Mouse (Mus musculus) urinary bladder, postnatal 4 days (tissue): Measurements from ENCODE around the gene B4galt5.
"Not testable (repeated sequence)": the region's sequence is repeated elsewhere in the genome, so short reads cannot be mapped to it uniquely, and the experiment has no call there.

Experiments
- DNase-seq, 2 experiments: peaks; one replicate each; pipeline ENCODE4 v3.0.0; 2021 to 2022; ENCODE audit warnings: low spot score in 2 of 2

Gene B4galt5

DNA sequence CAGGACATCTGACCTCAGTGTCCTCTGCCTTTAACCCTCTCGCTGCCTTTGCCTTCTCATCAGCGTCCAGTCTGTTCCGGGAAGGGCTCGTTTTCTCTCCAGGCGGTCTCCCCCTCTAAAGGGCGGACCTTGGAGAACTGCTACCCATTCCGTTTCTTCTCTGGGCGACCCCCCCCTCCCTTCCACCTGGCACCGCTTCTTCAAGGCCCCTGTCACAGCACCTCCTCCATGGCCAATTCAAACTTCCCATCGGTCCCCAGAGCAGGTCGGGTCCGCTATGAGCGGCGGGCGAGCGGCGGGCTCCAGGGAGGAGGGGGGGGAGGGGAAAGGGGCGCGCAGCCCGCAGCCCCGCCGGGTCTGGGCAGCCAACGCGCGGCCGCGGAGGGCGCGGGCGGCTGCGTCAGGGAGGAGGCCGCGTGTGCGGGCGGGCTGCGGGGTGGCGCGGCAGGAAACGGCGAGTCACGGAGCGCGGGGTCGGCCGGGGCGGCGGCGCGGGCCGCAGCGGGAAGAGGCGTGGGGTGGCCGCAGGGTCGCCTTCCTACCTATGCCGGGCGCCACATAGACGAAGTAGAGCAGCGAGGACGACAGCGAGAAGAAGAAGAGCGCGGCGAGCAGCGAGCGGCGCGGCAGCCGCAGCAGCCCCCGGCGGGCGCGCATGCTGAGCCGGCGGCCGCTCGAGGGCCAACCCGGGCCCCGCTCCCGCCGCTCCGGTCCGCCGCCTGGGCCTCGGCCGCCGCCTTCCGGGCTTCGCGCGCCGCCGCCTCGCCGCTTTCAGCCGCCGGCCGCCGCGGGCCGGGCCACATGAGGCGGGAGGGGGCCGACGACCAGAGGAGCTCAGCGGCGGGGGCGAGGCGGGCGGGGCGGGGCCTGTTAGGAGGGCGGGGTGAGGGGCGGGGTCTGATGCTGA lies at the start of gene B4galt5:
TSS of gene B4galt5 (minus strand) at position 808 of the 907 bp plus-strand sequence.
- no peak for DNase-seq

DNA sequence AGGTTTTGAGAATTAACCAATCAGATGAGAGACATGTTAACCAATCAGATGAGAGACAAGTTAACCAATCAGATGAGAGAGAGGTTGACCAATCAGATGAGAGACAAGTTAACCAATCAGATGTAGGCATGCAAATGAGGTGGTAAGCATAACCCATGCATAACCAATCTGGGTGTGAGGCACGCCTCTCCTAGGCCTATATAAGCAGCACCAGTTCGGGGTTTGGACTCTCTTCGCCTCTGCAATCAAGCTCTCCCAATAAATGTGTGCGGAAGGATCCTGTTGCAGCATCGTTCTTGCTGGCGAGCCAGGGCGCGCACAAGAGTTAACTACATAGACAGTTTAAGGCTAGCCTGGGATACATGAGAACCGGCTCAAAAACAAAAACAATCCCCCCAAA lies 47.4 kb upstream of the B4galt5 start:
- not testable (repeated sequence) for DNase-seq

DNA sequence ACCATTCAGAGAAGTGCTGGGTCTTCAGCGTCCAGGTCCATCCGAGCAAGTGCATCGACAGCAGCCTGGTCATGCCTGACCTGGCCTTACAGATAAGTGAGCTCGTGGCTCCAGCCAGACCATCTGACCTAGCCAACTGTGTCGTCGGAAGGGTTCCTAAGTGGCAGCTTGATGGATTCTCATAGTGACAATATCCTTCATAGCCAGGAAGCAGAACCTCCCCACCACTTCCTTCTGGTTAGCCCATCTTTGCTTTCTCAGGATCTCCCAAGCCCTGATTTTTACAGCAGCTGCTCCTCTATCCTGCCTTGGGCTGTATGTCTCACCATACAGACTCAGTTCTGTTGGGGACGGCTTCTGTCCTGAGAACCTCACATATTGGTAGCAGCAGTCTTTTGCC lies 45.4 kb upstream of the B4galt5 start:
- no peak for DNase-seq

DNA sequence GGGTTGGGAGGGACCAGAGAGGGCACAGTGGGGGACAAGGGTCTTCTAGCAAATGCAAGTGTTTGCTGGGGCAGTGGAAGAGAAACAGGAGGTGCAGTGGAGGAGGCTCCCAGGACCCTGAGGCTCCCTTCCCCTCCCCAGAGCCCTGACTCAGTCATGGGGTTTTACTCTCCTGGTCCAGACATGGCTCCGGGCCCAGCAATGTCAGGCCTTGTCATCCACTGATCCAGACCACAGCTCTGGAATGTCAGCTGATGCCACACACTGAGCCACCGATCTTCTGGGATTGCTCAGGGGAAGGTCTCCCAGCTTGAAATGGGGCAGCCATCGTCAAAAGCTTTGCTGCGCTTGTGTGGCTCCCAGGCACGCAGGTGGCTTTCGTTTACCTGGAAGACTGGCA lies 38.0 kb upstream of the B4galt5 start:
- DNase-seq: no peak

DNA sequence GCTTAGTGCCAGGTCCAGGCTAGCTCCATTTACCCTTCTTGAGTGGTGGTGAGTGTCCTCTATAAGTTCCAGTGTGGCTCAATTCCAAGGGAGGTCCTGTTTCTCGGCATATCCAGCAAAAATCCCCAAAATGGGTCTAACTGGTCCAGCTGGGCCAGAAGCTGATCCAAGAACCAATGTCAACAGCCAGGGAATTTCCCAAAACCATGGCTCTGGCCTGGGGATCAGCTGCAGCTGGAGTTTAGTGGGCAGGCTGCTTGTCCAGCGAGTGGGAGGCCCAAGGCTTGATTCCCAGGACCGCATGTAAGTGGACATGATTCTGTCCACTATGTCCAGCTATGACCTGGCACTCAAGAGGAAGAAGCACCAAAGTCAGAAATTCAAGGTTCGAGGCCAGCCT lies 37.5 kb upstream of the B4galt5 start:
- DNase-seq: no peak

DNA sequence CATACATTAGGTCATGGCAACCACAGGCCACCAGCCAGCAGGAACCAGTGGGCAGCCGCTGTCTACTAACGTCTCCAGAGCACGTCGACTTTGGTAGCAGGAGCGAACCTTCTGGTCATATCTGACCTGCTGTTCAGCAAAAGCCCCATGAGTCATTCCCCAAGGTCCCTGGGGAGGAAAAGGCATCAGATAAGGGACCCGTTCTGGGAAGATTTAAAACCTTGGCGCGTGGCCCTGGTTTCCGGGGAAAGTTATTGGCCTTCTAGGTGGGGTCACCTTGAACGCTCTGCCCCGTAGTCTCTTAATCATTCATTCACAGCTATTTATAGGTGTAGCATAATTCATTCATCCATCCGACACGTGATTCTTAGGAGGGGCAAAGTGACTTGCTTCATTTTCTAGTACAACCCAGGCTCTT lies 34.7 kb upstream of the B4galt5 start:
- DNase-seq: no peak

DNA sequence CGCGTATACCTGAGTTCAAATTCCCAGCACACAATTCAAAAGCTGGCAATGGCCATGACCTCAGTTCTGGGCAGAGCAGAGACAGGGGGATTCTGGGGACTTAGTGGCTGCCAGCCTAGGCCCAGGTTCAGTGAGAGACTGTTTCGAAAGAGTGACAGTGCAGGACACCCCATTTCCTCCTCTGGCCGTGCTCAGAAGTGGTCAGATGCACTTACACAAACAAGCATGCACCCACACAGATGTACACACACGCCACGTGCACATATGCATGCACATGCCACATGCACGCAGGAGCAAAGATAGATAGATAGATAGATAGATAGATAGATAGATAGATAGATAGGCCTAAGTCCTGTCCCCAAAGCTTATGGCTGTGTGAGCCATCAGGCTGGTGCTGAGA lies 33.4 kb upstream of the B4galt5 start:
- no peak for DNase-seq

DNA sequence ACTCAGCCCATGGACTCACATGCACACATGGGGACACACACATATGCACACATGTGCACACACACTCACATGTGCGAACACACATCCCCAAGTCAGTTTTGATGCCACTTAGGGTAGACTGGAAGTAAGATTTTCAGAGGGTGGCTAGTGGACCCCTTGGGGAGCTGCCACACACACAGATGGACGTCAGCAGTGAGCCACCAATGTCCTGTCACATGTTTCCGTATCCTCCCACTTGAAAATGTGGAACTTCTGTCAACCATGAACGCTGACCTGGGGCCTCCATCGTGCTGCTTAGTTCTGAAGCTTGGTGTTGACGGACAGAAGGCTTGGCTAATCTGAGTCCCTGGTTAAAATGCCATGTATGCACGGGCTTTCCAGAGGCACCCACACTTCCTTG lies 32.6 kb upstream of the B4galt5 start:
- DNase-seq: no peak

DNA sequence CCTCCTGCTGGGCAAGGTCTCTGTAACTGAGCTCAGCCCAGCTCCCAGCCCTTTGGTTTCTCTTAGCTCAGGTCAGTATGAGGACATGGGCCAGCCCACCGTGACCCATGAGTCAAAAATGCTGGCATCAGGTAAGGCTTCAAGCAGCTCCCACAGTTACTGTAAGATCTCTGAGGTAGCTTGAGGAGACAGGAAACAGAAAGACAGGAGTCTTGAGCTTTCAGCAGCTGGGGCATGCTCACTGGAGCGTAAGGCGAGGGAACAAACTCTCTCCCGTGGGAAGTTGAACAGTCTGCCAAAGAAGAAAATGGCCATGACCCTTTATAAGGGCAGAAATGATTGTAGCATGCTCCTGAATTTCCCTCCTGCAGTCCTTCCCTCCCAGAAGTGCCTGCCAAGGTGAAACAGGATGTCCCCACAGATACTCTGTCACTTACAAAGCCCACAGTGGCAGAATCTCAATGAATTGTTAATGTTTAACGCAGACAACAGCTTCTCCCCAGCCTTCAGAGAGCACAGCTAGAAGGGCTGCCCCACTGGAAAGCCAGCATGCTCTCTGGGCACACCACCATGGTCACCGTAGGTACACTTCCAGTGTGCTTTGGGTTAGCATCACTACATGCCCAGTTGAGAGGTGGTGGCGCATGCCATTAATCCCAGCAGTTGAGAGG lies 31.8 kb upstream of the B4galt5 start:
- no peak for DNase-seq

DNA sequence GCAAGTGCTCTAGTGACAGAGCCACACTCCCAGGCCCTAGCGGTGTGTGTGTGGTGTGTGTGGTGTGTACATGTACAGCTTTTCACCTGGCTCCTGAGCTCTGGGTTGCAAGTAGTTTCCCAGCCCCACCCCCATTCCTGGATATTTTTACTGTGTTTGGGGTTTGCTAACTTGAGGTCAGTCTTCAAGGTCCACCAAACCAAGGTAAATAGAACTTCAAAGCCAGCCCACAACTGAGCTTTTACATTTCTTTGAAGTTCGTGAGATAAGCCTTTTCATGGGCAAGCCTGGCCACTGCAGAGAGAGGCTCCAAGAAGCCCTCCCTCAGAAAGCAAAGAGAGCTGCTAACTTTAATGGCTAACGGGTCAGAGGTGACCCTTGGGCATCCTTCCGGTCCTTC lies 30.0 kb upstream of the B4galt5 start:
- no peak for DNase-seq

DNA sequence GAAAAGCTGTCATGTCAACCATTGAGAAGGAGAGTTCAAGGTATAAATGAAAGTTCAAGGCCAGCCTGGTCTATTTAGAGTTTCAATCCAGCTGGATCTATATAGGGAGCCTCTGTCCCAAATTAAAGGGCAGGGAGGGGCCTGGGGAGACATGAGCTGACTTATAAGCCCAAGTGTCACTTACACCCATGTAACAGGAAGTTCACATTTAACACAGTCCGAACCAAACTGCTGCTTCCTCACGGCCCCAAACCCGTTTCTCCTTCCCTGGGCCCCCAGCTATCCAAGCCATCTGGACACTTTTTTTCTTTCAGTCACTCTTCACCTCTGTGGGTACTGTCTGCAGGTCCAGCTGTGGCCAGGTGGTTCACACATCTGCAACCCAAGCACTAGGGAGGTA lies 28.7 kb upstream of the B4galt5 start:
- no peak for DNase-seq

DNA sequence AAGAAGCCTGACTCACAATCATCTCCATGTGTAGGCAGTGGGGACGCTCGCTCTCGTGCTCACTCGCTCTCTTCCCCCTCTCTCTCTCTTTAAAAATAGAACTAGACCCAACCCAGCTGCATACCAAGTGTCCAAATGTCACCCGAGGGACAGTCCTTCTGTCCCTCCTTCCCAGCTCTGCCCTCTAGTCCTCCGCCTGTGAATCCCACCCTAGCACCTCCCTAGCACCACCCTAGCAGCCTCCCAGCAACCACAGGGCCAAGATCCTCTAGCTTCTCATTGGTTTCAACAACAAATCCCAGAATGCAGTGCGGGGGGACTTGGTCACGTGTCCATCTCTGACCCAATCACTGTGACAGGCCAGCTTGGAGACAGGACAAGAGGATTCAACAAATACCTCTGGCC lies 27.2 kb upstream of the B4galt5 start:
- DNase-seq: no peak

DNA sequence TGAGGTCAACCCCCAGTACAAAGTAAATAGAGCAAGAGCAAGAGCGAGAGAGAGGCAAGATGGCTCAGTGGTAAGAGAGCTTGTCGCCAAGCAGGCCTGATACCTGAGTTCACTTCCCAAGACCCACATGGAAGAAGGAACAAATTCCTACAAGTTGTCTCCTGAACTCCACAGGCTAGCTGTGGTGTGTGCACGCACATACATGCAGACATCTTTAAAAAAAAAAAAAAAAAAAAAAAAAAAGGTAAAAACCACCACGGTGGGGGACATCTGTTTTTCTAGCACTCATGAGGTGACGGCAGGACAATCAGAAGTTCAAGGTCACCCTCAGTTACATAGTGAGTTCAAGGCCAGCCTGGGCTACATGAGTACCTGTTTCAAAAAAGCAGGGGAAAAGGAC lies 26.7 kb upstream of the B4galt5 start:
- DNase-seq: no peak

DNA sequence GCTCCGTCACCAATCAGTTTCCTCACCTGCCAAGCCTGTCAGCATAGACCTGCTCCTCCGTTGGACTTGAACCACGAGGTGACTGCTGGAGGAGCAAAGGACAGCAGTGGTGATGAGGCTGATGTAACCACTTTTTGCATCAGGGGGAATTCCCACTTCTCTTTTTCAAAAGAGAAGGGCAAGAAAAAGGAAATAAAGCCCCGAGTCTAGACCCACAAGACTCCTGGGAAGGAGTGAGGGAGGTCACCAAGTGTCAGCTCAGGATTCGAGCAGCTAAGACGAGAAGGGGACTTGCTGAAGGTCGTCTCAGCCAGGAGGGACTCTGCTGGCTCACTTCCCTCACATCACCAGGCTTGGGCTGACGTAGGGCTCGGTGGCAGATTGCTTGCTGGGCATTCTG lies 26.2 kb upstream of the B4galt5 start:
- DNase-seq: no peak

DNA sequence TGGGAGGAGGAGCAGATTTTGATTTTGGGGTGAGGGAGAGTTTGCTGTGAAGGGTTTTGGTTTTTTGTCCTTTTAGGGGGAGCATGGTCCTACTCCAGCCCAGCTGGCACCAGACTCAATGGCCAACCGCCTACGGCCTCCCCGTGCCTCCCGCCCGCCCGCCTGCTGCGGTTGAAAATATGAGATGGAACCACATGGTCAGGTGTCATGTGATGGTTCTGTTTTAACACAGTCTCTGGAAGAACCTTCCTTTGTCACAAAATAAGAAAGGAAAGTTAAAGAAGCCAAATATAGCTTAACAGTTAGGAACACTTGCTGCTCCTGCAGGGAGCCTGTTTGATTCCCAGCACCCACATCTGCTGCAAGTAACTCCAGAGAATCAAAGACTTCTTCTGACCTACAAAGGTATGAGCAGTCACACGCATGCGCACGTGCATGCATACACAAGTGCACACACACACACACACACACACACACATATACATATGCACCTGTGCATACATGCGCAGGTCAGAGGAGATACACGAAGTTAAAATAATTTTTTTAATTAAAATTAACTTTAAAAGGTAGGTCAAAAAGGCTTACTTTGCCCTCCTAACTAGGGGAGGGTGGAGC lies 25.3 kb upstream of the B4galt5 start:
- DNase-seq: no peak

DNA sequence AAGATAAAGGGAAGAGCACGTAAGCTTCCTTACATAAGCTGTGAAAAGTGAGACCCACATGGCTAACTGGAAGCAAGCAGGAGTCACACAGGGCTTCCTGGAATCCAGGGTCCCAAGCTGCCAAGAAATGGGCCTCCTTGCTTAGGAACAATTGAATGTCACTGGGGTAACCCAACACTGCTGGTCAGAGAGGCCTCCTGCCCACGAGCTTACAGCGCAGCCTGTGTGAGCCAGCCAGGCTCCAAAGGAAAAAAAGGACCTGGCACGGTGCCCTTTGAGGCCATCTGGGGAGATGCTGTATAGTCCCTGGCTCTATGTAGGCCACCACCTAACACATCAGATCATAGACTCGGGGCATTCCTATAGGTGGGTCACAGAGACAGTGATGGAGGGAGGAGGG lies 24.3 kb upstream of the B4galt5 start:
- peak; percentile 33 to 72 for DNase-seq

DNA sequence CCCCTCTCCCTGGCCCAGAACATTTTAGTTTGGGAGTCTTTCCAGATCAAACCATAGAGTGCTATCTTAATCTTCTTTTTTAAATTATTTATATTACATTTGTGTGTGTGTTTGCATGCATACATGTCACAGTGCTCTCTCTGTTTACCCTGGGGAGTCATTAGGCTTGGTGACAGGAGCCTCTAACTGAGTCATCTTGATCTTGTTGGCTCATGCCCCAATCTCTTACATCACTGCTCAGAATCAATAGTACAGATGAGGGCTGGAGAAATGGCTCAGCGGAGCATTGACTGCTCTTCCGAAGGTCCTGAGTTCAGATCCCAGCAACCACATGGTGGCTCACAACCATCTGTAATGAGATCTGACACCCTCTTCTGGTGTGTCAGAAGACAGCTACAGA lies 22.5 kb upstream of the B4galt5 start:
- DNase-seq: no peak

DNA sequence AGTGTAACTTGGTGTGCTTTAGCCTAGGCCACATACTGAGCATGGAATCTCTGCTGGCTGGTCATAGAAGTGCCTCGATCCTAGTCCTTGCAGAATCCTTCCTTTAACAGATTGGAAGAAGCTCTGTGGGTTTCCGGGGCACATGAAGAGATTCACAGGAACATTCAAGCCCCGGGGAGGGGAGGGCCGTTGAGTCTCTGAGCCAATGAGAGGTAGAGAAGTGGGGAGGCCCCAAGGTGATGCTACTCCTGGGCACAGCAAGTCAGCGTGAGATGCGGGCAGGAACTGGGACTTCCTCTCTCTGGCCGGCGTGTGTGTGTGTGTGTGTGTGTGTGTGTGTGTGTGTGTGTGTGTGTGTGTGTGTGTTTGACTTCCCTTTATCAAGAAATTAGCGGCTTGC lies 19.3 kb upstream of the B4galt5 start:
- no peak for DNase-seq

DNA sequence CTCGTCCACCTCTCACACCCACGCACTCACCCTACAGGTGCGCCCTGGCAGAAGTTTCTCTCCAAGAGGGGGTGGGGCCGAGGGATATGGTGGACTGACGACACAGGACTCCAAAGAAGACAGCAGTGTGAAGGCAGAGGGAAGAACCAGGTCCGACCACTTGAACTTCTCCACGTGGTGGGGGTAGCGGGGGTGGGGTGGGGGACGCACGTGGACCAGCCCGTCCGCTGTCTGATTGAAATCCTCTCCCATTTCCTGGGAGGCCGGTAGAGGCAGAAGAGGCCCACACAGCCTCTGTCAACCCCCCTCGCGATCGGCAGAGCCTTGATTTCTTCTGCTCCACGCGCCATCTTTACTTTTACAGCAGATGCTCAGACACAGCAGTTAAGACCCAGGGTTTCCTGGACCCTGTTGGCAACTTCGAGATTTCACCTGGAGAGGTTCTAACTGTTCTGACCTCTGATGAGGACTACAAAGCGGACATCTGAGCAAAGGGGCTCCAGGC lies 18.8 kb upstream of the B4galt5 start:
- no peak for DNase-seq

DNA sequence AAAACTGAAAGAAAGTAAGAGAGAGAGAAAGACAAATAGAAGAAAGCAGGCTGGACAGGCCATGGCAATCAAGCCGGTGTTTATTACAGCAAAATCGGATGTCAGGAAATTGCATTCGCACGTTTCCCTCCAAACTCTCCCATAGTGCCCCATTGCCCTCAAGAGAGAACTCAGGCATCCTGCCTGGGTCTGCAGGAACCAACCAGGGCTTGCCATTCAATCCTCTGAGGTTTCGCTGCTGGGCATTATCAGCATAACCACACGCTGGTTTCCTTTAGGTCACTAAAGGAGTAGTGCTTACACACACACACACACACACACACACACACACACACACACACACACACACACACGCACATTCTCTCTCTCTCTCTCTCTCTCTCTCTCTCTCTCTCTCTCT lies 18.3 kb upstream of the B4galt5 start:
- no peak for DNase-seq

DNA sequence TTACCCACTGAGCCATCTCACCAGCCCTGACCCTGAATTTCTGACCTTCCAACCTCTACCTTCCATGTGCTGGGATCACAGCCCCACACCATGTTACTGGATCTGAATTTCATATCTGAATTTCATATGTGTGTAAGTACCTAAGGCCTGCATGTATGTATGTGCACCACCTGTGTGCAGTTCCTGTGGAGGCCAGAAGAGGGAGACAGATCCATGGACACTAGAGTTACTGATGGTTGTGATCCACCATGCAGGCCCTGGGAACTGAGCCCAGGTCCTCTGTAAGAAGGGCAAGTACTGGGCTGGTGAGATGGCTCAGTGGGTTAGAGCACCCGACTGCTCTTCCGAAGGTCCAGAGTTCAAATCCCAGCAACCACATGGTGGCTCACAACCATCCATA lies 16.1 kb upstream of the B4galt5 start:
- no peak for DNase-seq

DNA sequence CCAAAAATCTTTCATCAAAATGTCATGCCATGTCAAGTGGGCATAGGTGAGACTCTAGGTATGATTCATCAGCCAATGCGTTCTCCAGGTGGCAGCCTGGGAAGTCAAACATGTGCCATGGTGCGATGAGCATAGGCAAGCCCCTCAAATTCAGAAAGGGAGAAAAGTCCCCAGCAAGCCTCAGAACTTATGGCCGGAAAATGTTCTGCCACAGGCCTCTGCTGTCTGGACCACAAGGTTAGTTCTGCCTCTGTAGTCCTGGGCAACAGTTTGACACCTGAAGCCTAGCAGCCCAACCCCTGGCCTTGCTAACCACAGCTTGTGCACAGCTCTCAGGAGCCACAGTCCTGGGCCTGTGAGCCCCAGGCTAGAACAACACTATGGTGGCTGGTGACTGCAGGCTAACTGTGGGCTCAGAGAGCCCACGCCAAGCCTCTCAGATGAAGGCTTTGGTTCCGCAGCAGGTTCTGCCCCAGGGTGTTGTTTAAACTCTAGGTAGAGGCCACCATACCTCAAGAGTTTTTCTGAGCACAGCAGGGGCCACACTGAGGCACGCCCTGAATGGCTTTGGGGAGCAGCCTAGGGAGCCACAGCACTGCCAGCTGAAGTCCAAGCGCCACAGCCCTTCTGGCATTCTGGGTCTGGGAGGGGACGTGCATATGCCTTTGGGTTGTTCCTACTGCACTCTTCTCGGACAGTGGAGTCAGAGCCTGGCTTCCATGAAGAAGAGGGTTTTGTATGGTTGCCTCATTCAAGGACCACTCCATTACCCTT lies 14.5 kb upstream of the B4galt5 start:
- no peak for DNase-seq
